Mouse (Mus musculus) urinary bladder, postnatal 10 days (tissue): Measurements from ENCODE around the gene Pik3c2b.
"Not testable (repeated sequence)": the region's sequence is repeated elsewhere in the genome, so short reads cannot be mapped to it uniquely, and the experiment has no call there.

ENCODE experiments used
- DNase-seq: peaks from one replicate; pipeline ENCODE4 v3.0.0; 2022; ENCODE audit warnings: low spot score

Pik3c2b gene

DNA sequence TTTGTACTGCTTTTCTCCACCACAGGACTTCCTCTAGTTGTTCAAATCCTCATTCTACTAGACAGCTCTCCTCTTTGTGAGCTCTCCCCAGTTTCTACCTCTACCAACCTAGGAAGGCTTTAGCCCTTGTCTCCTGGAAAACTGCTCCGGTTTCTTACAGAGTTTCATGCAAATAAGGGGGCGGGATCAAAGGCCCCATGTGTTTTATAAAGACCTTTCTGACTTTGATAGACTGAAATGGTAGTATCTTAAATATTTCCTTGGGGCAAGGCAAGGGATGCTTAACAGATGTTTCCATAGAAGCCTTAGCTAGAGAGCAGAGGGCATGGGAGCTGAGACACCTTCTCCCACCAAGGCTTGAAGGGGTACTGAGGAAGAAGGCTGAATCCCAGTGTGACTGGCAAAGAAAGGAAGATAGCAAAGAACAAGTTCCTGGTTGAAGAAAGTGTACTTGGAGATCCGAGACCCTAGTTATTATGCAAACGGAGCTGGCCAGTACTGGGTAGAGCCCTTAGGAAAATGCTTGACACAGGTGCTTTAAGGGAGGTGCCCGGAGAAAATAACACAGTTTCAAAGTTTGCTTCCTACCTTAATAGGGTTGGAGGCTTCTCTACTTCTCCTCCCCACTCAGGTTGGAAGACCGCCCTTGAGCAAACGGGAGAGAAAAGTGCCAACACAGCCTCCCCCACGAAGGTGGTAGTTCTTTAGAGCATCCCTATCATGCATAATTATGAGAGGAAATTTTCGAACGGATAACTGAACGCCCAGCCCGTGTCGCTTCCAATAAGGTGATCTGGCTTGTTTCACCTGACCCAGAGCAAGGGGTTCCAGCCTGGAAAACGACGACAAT, at the start of gene Pik3c2b:
Gene Pik3c2b (plus strand): TSS at position 657 of the 850 bp plus-strand sequence.
- DNase-seq, result no peak

DNA sequence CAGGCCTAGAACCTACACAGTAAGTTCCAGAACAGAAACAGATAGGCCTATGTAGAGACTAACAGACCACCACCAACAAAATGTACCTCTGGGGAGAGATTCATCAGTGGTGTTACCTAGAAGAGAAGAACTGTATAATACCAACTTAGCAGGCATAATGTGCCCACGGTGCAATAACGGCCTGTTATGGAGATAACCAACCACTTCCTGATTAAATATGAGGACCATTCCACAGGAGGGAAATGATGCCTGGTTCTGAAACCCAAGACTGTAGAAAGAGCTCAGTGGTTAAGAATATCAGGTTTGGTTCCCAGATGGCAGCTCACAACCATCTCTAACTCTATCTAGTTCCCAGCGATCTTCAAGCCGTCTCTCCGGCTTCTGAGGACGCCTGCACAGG, 45.1 kb upstream of the Pik3c2b start:
- DNase-seq, result no peak

DNA sequence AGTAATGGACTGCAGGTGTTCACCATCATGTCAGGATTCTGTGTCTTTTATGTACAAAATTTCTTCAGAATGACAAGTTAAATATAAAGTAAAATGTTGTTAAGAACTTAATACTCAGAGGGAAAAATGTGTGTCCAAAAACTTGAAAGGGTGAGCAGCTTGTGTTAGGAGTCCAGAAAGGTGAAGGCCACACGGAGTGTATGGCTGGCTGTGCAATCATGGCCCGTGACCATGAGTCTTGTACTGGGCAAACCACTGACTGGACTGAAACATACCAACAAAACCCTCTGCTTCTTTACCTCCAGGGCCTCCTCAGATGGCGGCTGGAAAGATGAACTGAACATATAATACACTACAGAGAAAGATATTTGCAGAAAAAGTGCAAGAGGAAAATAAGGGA, 38.9 kb upstream of the Pik3c2b start:
- DNase-seq, result no peak

DNA sequence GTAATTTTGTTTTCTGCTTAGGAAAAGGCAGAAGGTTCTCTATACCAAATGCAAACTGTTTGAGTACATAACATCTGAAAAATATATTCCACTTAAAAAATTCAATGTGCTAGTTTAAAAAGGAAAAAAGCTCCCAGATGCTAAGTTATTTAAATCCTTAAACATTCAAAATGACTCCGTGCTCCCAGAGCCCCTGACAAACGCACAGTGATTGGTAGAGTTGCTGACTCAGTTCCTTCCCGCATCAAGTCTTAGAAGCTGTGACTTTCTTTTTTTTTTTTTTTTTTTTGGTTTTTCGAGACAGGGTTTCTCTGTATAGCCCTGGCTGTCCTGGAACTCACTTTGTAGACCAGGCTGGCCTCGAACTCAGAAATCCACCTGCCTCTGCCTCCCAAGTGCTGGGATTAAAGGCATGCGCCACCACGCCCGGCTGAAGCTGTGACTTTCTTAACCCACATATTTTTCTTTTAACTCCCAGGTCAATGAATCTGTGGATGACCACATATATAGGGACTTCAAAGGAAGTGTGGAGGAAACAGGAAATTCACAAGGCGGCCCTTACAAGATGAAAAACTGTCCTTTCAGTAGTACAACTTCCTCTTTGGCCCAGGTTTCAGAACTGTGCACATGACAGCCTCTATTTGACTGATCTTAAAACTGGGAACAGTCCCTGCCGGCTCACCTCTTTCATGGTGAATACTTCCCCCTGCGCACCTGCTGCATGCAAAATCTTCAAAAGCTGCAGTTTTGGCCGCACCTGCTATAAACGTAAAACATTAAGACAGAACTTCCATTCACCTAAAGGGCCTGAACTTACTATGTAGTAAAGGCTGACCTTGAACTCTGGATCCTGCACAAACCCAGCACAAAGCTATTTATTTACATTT, 33.3 kb upstream of the Pik3c2b start:
- no peak for DNase-seq

DNA sequence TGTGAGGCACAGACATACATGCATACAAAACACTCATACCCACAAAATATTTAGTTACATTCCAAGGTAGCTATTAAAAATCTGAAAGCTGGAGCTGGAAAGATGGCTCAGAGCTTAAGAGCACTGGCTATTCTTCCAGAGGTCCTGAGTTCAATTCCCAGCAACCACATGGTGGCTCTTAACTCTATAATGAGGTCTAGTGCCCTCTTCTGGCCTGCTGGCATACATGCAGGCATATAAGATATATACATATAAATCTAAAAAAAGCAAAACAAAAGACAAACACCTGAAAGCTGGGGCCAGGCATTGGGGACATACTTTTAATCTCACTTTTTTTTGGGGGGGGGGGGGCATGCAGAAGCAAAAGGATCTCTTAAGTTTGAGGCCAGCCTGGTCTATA, 32.1 kb upstream of the Pik3c2b start:
- DNase-seq, result no peak

DNA sequence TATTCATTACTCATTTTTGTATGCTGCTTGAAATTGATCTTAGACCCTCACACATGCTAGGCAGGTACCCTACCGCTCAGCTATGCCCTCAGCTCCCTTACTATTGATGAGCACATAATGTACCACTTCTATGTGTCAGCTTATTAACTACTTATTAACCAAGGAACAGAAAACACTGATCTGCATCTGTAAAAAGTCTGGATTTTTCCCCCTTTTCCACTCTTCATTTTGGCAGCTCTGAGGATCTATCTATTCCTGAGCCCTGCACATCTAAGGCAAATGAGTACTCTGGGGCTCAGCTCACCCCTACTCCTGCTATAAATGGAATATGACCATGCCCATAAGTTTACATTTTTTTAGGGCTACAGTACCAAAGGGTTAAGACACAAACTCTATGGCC, 31.3 kb upstream of the Pik3c2b start:
- no peak for DNase-seq

DNA sequence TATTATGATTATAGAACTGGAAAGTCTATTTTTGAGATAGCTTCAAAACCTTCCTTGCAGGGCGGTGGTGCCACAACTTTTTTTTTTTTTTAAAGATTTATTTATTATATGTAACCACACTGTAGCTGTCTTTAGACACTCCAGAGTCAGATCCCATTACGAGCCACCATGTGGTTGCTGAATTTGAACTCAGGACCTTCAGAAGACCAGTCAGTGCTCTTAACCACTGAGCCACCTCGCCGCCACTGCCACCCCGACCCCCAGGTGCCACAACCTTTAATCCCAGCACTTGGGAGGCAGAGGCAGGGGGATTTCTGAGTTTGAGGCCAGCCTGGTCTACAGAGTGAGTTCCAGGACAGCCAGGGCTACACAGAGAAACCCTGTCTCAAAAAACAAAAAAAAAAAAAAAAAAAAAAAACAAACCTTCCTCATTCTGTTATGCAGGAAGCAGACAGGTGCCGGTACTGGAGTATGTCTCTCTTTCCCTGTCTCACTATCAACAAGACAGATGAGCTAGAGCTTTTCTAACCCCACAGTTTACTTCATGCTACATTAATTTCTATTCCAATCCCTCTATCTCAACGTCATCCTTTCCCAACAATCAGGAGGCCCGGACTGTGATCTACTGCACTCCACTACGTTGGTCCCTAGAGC, 28.6 kb upstream of the Pik3c2b start:
- DNase-seq, result no peak

DNA sequence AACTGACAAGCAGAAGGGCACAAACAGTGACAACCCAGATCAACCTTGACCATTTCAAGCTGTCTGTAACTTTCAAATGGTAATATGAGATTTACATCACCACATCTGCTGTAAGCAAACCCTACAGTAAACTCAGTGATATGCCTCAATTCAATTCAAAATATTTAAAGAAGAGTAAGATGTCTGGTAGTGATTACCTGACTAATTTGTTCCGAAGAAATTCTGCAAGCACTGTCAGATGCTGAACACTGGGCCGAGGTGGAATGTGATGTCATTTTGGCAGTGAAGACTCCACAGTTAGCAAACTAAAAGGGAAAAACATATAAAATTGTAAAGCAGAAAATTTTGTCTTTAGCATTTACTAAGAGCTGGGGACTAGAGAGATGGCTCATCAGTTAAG, 26.9 kb upstream of the Pik3c2b start:
- no peak for DNase-seq

DNA sequence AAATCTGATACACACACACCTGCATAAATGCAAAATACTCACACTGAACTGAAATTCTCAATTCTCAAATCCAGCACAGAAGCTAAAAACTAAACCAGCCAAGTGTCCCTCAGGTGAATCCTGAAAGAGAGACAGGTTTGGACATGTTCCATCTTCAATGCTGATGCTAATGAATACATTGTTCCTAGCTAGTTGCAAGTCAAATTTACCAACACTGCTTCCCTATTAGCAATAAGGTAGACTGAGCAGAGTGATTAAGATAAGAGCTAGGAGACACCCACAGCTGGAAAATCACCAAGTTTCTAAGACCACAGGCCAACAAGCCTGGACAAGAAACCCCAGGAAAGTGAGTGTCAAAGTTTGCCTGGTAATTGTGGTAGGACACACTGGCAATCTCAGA, 26.2 kb upstream of the Pik3c2b start:
- DNase-seq, result no peak

DNA sequence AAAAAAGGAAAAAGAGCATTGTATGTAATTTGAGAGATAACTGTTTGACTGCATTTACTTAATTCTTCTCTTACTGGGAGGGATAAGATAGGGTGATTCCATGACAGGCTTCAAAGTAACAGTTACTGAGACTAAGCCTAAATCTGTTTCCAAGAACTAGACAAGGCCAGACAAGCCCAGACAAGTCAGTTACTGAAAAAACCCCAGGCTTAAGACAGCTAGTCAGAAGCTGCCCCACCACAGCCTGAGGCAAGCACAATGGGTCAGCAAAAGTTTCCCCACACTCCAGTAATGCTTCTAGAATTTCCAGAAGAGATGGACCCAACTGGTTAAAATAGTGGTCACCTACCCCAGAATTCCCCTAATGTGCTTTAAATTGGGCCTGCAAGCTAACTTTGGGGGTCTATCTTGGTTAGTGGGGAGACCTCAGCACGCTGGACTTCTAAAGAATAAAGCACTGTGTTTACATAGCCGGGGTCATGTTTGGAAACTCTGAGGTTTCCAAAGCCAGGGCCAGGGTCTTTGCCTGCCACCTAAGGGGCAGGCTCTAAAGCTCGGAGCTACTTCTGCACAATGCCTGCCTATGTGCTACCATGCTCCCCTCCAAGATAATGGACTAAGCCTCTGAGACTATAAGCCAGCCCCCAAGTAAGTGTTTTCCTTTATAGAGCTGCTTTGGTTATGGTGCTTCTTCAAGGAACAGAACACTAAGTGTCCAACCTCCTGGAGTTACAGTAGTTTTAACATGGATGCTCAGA, 25.2 kb upstream of the Pik3c2b start:
- DNase-seq, result no peak

DNA sequence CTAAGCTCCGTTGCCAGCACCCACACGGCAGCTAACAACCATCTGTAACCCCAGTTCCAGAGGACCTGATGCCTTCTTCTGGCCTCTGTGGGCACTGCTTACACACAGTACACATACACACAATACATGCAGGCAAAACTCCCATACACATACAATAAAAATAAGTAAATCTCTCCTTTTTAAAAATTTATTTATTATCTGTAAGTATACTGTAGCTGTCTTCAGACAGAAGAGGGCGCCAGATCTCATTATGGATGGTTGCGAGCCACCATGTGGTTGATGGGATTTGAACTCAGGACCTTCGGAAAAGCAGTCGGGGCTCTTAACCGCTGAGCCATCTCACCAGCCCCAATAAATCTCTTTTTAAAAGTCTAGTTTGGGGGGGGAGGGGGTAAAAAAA, 24.1 kb upstream of the Pik3c2b start:
- no peak for DNase-seq

DNA sequence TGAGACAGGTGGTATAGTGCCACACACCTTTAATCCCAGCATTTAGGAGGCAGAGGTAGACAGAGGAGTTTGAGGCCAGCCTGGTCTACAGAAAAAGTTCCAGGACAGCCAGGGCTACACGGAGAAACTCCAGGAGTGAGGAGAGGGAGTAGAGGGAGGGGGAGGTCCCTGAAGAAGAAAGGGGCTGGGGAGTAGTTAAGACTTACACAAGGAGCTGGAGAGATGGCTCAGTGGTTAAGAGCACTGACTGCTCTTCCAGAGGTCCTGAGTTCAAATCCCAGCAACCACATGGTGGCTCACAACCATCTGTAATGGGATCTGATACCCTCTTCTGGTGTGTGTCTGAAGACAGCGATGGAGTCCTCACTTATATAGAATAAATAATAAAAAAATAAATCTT, 23.5 kb upstream of the Pik3c2b start:
- not testable (repeated sequence) for DNase-seq

DNA sequence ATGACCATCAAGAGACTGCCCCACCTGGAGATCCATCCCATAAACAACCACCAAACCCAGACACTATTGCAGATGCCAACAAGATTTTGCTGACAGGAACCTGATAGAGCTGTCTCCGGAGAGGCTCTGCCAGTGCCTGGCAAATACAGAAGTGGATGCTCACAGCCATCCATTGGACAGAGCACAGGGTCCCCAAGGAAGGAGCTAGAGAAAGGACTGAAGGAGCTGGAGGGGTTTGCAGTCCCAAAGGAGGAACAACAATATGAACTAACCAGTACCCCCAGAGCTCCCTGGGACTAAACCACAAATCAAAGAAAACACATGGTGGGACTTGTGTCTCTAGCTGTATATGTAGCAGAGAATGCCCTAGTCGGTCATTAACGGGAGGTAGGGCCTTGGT, 21.7 kb upstream of the Pik3c2b start:
- DNase-seq, result not testable (repeated sequence)

DNA sequence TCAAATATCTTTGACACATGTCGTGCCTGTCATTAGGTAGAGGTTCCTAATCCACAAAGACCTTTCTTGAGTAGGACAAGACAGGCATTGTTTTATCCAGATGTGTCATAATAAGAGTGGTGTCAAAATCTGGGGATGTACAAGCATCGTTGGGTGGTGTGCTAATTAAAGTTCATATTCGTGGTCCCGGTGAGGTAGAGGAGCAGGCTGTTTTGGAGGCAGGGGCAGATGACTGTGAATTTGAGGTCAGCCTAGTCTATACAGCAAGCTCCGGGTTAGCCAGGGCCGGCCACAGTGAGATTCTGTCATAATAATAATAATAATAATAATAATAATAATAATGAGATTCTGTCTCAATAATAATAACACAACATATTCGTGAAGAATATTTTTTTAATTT, 21.0 kb upstream of the Pik3c2b start:
- no peak for DNase-seq

DNA sequence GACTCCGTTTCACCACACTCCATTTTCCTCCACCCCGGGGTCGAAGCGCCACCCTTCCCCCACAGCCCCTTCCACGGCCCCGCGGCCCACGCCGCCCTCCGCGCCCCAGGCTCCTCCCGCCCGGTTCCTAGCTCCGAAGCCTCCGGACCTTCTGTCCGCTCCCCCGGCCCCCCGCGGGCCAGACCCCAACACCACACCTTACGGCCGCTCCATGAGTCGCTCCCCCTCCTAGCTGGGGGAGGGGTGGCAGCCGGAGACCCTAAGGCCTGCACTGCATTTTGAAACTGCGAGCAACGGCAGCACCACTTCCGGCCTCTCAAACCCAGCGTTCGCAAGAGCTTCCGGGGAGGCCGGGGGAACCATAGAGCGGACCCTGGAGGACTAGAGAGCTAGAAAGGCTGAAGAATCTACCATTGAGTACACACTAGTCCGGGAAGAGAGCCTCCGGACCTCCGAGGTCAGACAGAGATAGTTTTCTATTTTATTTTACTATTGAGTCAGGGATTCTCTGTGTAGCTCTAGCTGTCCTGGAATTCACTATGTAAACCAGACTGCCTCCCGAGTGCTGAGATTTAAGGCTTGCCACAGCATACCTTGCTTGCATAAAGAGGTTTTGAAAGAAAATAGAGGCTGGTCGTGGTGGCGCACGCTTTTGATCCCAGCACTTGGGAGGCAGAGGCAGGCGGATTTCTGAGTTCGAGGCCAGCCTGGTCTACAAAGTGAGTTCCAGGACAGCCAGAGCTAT, 20.2 kb upstream of the Pik3c2b start:
- peak; percentile 40 for DNase-seq

DNA sequence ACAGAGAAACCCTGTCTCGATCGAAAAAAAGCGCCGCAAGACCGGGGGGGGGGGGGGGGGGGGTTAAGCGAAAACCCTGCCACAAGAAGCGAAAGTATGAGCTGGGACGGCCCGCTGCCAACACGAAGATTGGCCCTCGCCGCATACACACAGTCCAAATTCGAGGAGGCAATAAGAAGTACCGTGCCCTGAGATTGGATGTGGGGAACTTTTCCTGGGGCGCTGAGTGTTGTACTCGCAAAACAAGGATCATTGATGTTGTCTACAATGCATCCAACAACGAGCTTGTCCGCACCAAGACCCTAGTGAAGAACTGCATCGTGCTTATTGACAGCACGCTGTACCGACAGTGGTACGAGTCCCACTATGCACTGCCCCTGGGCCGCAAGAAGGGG, 19.7 kb upstream of the Pik3c2b start:
- DNase-seq, result not testable (repeated sequence)

DNA sequence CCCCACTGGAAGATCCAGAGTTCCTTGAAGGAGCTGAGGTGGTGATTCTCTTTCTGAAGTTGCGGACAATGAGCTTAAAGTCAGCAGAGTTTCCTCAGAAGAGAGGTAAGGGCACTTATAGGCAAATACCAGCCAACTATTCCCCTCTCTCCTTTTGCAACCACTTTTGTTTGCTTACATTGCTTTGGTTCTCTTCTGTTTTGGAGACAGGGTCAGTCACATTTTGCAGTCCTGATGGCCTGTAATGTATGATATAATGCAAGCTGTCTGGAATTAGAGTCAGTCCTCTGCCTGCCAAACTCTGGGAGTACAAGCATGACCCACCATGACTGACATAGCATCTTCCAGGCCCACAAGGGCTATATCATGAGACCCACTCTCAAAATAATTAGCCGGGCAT, 18.3 kb upstream of the Pik3c2b start:
- no peak for DNase-seq

DNA sequence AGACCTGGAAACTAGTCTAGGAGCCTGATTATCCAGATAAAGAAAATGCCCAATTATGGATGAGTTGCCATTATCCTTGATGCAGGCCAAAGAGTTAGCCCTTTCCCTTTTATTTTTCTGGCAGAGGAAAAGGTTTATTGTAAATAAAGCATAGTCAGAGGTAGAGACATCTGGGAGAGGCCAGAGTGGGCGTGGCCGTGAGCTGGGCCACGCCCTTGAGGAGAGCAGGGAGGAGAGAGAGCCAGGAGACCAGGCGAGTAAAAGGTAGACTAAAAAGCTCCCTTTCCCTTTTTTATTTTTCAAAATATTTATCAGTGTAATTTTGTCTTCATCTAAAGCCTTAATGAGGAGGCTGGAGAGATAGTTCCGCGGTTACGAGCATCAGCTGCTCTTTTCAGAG, 17.5 kb upstream of the Pik3c2b start:
- DNase-seq, result no peak

DNA sequence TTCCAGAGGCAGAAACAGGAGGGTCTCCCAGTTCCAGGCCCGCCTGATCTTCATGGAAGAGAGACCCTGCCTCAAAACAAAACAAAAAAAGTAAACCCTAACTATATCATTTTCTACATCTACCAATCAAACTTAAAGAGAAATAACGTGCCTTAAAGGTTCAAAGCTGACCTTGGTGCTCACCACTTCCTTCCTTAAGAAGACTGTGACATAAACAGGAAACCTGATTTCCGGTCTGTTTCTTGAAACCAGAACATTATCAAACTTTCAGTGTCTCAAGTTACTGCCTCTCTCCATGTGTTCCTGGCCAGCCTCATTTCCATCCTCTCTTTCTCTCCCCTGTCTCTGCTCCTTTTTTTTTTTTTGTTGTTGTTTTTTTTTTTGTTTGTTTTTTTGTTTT, 15.7 kb upstream of the Pik3c2b start:
- DNase-seq, result no peak

DNA sequence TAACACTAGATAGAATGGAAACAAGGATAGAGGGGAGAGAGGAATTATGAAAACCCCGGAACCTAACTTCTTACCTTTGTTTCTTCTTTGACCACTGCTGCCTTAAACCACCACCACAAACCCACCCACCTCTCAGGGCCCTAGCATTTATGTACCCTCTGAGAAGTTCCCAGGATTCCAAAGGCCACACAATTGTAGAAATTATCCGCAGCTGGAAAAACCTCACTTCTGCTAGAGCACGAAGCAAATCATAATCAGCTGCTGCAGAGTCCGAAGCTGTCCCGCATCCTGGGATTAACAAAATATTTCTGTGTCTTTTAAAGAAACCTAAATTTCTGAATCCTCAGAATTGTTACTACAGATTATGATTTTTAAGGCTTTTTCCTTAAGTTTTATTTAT, 15.0 kb upstream of the Pik3c2b start, which contains the start of gene Mdm4:
Gene Mdm4 (minus strand): TSS at position 101 of the 400 bp plus-strand sequence.
- DNase-seq, result no peak

DNA sequence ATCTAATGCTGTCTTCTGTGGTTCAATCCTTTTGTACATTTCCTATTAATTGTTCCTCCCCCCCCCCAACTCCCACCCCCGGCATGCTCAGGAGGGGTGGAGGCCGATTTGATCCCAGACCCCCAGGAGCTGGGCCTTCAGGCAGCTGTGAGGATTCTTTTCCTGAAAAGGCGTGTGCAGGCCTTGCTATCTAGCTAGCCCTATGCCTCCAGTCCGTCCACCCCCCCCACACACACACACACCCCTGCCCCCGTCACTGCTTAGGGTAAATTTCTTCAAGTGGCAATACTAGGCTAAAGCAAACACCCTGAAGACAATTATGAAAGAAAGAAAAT, 12.5 kb upstream of the Pik3c2b start:
- no peak for DNase-seq
